Mouse (Mus musculus): ENCODE data around the gene Fgr.

The Fgr gene

DNA sequence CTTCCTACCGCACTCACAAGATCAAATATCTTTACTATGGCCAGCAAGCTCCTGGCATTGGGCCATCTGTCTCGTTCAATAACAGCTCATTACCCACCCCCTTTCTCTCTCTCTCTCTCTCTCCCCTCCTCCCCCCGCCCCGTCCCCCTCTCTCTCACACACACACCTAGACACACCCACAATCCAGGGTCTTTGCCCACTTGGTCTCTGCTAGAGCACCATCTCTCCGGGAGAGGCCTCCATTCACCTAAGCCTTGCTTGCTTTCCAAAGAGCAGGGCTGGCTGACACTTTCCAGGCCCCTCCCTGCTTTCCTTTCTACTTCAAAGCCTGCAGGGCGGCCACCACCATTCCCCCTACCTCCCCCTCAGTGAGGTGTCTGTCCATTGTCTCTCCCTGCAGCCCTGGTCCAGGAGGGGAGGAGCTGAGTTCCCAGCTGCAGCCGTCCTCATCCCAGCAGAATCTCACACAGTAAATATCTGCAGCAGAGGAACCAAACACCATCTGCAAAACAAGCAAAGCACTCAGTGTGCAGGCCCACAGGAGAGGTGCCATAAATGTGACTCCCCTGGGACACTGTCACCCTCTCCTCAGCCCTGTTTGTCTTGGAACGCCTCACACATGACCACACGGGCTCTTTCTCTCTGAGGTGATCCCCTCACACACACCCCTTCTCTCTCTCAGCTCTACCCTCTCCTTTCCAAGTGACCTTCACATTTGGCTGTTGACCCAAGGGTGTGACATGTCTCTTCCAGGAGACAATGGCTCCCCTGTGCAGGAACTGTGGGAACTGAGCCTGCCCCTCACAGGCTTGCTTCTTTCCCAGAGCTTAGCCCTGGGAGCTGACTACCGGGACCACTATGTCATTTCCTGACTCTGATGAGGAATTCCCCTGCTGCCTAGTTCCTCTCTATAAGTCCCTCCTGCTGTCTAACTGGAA lies 14.9 kb upstream of the Fgr start:
- peak; percentile 66 for DNase-seq (ENCODE audit: low spot score)

DNA sequence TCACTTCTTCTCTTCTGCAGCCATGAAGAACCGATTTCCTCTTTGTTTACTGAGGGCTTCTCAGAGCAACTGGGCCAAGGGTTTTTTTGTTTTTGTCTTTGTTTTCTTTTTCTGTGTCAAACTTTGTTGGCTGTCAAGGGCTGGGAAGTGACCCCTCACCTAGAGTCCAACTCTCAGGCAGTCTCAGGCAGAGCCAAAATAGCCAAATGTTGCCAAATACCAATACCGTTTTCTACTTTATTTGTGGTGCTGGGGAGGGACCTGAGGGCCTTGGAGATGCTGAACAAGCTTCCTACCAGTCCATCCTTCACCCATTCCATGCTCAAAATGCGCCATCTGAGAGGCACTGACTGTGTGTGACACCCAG lies 14.2 kb upstream of the Fgr start:
- DNase-seq (ENCODE audit: low spot score): no peak

DNA sequence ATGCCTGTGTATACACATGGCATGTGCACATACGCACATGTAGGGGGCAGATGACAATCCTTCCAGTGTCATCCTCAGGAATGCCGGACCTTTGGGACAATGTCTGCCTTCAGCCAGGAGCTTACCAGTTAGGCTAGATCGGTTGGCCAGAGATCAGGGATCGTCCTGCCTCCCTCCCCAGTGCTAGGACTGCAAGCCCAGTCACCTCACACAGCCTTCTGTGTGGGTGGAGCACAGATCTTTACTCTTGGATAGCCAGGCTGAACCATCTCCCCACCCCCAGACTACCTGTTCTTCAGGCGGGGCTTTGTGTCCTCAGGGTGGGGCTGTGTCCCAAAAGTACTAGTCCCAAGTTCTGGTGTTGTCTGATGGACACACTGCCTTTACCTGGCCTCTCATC lies 13.6 kb upstream of the Fgr start:
- DNase-seq (ENCODE audit: low spot score): peak; percentile 66

DNA sequence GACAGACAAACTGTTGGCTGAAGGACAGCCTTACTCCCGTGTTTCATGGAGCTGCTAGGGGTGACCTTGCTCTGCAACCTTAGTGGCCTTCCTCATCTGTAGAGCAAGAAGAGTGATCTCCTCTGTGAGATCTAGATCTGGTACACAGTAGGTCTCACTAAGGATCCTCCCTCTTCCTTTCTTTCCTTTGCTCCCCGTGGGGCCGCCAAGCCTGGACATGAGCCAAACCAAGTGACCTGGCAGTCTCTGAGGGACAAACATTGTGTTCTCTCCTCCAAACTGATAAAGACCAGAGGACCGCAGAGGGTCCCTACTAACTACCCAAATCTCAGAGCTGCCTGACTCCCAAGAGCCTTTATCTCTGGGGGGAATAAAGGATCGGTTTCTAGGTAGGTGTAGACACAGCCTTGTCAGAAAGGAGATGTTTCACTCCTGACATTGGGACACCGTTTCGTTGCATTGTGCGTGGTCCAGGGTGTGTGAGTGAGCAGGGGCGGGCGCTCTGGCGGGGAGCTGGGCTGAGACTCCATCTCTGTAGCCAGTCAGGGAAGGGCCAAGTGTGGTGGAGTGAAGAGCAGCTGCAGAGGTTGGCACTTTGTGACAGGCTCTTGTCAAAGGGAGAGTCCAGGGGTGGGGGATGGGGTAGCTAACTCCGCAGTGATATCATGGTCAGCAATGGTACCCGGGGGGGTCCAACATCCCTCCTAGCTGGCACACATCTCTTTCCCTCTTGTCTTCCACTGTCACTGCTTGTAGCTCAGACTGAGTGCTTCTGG lies 12.8 kb upstream of the Fgr start:
- peak; percentile 84 for DNase-seq (ENCODE audit: low spot score)

DNA sequence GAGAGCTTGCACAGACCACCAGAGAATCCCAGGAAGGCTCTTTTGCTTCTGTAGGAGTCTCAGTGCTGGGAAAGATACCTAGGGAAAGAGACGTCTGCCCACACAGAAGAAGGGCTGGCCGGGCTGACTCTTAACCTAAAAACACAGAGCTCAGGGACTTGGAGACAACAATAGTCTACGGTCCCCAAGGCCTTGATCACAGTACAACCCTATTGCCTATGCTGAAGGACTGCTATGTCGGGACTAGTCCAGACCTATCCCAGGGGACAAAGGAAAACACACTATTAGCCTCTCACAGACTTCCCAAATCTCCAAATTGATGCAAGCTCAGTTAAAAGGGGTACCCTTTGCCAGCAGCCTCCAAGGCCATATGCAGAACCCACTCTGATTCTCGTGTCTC lies 12.0 kb upstream of the Fgr start:
- no peak for DNase-seq (ENCODE audit: low spot score)

DNA sequence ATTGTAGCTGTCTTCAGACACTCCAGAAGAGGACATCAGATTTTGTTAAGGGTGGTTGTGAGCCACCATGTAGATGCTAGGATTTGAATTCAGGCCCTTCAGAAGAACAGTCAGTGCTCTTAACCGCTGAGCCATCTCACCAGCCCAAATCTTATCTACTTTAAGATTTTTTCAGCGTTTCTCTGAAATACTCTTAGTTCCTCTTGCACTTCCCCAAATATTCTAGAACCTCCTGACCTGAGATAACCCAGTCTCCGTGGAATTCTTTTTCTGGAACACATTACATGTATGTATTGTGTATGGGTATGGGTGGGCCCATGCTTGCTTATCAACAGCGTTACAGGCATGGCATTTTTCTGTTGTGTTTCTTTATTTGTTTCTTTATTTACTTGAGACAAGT lies 11.3 kb upstream of the Fgr start:
- no peak for DNase-seq (ENCODE audit: low spot score)

DNA sequence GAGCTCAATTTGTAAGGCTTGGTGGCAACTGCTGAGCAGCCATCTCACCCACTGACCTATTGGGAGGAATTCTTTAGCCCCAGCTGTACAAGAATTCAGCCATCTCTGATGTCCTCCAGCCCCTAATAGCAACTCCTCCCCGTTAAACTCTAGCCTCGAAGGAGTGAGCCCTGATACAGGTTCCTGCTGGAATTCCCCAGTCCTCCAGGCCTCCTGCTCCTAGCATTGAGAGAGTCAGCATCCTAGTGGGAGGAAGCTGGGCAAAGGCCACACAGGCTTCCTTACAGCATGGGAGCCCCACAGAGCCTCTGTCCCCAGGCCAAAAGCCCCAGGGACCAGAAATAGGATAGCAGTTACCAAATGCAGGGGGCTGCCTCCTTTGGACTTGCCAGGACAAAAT lies 10.5 kb upstream of the Fgr start:
- no peak for DNase-seq (ENCODE audit: low spot score)

DNA sequence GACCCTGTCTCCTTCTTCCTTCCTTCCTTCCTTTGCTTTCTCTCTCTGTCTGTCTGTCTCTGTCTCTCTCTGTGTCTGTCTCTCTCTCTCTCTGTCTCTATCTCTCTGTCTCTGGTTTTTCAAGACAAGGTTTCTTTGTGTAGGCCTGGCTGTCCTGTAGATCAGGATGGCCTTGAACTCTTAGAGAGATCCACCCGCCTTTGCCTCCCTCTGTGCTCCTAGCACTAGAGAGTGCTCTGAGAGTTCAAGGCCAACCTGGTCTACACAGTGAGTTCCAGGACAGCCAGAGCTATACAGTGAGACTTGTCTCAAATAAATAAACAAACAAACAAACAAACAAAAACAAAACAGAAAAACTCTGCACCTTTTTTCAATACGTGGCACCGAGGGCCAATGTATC lies 9.8 kb upstream of the Fgr start:
- DNase-seq (ENCODE audit: low spot score): no peak

DNA sequence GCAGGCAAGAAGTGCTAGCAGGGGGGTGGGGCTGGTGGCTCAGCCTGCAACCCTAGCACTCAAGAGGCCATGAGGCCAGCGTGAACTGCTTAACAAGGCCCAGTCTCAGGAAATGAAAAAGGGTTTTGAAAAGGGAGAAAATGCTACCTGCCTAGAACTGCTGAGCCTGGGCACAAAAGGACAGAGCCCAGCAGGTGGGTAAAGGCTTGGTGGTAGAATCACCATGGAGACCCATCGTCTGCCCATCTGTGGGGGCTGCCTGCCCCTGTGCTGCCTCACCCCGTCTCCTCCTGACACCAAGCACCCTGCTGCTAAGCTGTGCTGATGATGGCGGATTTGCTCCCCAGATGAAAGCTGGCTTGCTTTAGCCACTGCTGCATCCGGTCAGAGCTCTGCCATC lies 9.4 kb upstream of the Fgr start:
- DNase-seq (ENCODE audit: low spot score): no peak

DNA sequence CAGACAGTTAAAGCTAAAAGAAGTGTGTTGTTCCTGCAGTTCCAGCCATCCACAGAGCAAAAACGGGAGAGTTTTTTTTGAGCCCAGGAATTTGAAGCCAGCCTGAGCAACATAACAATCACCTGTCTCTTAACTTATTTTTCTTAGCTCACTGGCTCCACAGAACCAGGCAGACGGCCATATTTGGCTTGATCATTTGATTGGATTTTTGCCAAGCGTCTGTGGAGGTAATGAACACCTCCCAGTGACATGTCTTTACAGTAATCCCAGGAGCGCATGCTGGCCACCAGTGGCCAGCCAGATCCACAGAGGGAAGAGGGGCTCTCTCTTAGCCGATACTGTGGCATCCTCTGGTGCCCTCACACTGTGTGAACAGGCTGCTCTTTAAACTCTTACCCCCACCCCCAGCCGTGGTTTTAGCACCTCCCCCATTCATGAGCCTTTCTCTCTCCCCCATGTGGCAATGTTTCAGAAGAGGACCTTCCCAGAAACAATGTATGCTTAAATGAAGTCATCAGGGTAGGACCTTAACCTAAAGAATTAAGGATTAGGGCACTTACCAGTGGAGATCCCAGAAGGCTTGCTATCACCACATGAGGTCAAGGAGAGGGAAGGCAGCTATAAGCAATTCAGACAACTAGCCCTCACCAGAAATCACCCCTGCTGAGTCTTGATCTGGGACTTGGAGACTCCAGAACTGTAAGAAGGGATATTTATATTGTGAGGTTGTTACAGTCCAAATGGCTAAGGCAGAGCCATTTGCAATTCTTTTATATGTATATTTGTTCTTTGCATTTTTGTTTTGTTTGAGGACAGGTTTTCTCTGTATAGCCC lies 5.6 kb upstream of the Fgr start:
- no peak for DNase-seq (ENCODE audit: low spot score)

DNA sequence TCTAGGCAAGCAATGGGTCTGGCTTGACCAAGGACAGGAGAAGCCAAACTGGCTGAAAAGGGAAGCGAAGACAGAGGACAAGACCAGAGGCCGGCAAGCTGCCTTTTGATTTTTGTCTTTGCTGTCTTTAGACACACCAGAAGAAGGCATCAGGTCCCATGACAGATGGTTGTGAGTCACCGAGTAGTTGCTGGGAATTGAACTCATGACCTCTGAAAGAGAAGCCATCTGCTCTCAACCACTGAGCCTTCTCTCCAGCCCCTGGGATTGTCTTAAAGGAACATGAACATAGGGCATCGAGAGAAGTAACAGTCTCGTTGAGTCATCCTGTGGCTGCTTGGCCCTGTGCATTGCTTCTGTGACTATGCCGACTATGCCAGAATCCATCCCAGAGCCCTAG lies 2.3 kb upstream of the Fgr start:
- DNase-seq (ENCODE audit: low spot score): no peak

DNA sequence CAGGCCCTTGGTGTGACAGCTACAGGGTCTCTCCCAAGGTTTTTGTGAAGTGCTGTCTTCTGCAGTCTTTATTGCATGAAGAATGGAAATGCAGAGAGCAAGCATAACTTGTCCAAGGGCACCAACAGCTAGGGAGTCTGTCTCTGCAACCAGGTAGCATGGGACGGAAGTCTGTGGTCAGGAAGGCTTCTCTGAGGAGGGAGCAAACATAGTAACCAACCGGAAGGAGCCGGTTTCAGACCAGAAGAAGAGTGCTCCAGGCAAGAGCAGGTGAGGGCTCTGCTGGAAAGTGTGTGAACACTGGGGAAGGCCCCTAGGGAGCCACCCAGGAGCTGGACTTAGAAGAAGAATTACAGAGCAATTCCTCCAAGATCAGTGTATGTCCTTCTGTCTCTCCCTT lies 1.8 kb upstream of the Fgr start:
- DNase-seq (ENCODE audit: low spot score): no peak

DNA sequence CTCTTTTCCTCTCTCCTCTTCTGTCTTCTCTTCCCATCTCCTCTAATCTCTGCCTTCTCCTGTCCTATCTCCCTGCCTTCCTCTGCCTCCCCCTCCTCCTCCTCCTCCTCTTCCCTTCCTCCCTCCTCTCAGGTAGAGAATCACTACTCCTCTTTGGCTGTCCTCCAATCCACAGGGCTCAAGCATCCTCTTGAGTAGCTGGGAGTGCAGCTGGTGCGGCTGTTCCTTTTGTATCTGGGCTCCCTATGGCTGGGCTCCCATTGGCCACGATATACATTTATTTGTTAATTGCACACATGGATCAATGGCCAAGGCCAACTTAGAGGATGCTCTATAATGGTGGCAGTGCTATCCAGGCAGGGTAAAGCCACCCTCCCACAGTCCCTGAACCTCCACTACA lies 1.3 kb upstream of the Fgr start:
- DNase-seq (ENCODE audit: low spot score): no peak

DNA sequence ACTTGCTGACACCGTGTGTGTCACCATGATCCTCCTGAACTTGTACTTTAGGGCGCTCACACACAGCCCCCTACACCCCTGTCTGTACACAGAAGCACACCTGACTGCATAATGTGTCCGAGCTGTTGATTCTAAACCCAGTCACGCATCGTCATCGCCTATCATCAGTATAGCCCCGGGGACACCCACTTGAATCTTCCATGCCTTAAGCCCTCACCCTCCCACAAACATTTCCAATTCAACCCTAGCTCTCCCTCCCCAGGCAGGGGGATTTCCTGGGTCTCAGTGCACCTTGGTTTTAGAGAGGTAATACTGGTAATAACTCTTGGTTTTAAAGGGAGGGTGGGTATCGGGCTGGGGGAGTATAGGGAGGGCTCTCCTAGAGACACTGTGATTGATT lies 709 bp upstream of the Fgr start:
- no peak for DNase-seq (ENCODE audit: low spot score)

DNA sequence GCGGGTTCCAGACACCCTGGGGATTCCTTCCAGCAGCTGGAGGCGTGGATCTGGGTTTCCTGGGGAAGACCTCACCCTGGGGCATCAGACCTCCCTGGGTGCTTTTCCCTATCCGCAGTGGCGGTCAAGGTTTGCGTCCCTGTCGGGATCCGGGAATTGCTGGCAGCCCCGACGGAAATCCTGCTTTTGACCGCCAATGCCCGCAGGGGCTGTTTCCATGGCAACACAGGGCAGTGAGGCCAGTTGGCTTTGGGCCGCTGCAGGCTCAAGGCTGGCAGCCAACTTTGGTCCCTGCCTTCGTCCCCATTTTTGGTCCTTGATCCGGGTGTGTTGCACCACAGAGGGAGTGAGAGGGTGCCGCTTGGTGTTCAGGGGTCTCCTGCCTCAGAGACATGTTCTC lies 1.0 kb downstream of the Fgr start:
- DNase-seq (ENCODE audit: low spot score): peak; percentile 64

DNA sequence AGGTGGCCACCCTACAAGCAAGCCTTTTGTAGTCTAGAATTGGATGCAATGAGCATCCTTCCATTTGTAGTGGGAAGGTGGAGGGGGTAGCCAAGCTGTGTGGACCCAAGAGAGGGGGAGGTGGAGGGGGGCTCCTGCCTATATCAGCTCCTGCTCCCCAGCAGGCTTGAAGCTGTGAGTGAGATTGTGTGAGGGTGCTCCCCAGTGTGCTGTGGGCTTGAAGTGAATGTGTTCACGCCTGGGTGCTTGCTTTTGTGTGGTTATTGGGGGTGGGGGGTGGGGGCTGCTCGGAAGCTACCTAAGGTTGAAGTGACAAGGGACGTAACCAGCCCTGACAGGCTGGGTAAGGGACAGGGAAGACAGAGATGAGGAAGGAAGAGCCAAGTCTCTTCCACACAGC lies 1.9 kb downstream of the Fgr start:
- no peak for DNase-seq (ENCODE audit: low spot score)

DNA sequence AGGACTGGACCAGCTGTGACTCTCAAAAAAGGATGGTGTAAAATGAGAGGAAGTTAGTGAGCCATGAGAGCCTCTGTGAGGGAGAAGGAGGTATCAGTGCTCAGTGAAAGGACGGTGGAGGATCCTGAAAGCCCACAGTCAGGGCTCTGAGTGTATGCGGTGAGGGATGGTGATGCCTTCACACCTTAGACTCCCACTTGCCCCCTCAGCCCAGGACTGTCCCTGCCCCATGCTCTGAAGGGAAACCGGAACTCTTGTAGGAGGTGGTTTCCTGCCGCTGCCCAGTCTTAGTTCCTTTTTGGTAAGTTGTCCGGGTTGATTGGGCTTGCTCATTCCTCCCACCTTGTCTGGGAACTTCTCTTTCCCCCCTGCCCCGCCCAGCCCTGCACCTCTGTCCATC lies 2.8 kb downstream of the Fgr start:
- no peak for DNase-seq (ENCODE audit: low spot score)

DNA sequence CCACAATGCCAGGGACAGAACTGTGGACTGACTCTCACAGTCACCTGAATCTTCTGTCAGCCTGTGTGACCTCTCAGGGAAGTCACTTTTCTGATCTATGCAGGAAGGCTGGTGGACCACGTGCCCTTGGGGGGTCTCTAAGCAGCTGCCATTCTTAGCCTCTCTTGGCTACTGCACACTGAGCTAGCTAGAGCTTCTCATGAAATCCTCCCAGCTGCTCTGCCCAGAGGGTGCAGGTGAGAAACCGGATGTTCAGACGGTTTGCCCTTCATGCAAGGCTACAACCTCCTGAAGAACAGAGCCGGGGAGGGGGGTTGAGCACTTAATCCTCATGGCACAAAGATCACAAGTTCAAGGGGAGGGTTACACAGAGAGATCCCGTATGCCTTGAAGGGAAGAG lies 3.7 kb downstream of the Fgr start:
- DNase-seq (ENCODE audit: low spot score): no peak

DNA sequence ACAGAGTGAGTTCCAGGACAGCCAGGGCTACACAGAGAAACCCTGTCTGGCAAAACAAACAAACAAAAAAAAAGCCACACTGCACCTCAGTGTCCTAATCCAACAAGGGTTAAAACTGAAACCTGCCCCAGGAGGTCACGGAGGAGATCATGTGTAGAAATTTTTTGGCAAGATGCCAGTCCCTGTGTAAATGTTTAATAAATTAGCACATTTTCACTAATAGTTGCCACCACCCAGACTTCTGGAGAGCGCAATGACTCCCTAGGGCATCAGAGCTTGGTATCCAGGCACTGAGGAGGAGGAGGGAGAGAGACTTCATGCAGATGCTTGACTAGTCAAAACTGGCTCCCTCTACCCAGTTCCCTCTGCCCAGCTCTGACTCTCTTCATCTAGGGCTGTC lies 5.3 kb downstream of the Fgr start:
- no peak for DNase-seq (ENCODE audit: low spot score)

DNA sequence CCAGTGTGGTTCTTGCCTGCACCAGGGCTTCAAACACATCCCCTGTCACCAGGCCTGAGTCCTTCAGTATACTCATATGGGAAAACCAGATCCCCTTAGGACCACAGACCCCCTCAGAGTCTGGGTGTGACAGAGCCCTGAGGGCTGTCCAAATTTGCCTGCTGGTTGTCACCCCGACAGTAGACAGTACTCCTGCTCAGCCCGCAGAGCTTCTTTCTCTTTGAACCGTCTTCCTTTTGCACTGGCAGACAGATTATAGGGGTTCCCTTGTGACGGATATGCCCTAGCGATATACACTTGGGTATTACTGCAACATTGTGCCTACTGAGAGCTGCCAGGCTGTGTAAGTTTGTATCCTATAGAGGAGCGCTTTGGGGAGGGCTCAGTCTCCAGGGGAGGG lies 7.7 kb downstream of the Fgr start:
- DNase-seq (ENCODE audit: low spot score): no peak

DNA sequence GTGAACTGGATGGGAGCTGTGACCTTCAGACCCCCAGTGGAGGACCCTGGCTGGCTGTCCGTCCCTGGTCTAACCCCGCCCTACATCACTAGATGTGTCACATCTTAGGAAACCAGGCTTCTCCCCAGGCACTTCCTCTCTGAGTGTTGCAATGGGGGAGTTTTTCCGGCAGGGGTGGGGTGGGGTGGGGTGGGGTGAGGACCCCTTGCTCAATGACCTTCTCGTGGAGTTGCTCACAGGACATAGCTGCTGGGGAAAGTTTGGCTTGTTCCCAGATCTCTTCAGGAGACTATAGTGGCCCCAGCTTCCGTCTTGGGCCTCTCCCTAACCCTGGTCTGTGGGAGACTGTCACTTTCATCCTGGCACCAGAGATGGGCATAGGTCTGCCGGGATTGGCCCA lies 9.1 kb downstream of the Fgr start:
- no peak for DNase-seq (ENCODE audit: low spot score)

DNA sequence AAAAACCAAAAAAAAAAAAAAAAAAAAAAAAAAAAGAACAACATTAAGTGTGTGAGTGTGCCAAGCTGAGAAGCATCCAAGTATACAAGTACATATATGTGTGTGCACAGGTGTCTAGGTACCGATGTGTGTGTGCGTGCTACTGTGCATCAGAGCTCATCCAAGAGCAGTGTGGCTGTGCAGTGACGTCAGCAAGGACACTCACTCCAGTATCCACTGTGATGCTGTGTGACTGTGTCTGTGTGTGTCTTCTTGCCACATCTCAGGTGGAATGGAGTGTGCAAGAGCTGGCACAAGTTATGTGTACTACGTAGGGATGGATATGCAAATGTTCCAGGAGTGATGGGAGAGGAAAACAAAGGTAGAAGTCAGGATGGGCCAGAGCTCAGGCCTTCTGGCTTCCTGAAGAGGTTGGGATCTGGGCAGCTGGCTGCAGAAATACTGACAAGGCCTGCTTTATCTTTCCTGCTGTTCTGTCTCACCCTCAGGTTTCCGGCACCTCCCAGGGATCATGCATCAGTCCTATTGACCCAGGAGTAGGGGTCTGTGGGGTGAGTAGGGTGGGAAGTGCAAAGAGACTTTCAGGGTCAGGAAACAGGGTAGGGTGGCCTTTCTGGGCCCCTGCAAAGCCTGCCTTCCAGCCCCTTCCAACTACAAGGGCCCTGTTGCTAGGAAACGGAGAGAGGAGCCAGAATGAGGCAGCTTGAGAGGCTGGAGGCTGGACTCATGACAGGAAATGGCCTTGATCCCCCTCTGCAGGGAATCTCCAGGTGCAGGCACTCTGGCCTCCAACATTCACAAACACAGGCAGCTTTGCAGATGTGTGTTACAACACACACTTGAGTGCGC lies 10.0 kb downstream of the Fgr start:
- no peak for DNase-seq (ENCODE audit: low spot score)

Measured in testis, postnatal 14 days (tissue).